Mouse (Mus musculus): ENCODE results near the gene Otub2.
"Not testable (repeated sequence)": the region's sequence is repeated elsewhere in the genome, so short reads cannot be mapped to it uniquely, and the experiment has no call there.

Gene Otub2

DNA sequence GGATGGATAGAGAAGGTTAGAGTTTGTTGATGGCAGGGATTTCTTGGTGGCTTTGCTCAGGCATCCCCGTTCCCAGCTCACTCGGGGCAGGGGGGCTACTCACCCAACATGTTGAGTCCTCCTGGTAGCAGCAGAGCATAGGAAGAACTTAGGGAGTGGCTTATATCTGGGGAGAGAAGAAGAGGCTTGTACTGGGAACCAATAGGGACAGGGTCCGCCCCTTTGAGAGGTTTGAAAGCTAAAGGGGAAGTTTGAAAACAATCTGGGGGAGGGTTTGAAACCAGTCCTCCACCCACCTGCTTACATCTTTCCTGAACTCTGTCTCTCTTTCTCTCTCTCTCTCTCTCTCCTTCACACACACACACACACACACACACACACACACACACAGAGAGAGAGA is 55.0 kb downstream of the Otub2 start, which contains the start of gene Ifi27l2a:
TSS of gene Ifi27l2a (minus strand) at position 157 of the 400 bp plus-strand sequence.
- no peak for DNase-seq (ENCODE audit: low read depth, low spot score)

DNA sequence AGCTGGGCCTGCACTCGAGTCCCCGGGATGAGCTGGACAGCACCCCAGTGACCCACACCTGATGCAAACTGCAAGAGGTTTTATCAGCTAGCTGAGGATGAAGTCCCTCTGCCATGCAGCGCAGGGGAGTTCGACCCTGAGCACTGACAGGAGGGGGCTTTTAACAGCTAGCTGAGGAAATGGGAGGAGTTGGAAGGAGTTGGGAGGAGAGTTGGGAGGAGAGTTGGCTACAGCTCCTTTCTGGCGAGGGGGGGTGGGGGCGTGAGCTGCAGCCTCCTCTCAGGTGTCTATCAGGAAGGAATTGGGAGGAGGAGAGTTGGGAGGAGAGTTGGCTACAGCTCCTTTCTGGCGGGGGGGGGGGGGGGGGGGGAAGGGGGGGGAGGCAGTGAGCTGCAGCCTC is 55.8 kb downstream of the Otub2 start:
- DNase-seq (ENCODE audit: low read depth, low spot score) = not testable (repeated sequence)

DNA sequence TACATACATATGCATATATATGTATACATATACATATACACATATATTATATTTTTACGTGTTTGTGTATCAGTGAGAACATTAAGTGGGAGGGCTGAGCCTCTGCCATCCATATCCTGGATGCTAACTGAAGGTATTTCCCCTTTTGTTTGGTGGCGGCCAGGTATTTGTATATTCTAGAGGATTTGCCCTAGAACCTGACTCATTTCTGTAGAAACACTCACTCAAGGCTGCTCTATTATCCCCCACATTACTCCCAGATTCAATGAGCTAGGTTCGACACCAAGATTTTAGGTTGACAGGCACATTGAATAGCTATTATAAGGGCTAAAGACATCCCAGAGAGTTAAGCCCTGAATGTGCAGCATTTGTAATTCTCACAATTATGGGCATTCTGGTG is 56.6 kb downstream of the Otub2 start:
- DNase-seq (ENCODE audit: low read depth, low spot score) = no peak

DNA sequence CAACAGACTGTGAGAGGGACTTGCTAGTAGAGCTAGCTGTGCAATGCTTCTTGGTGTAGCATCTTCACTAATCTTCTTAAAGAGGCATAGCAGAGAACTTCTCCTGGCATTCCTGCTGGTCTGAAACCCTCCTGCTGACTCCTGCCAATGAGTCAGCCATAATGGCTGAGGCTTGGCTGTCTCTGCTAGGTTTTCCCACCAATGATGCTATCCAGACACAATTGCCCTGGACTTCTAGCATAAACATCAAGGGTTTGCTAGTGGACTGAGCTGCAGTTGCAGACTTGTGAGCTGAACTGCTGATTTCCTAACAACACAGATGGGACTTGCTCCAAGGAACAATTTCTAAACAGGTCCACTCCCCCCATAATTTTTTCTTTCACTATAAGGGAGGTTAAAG is 64.9 kb downstream of the Otub2 start:
- DNase-seq (ENCODE audit: low read depth, low spot score) = no peak
